Mouse (Mus musculus) brain, embryonic 14.5 days (tissue): ENCODE data around the gene Etv1.

Experiments
- CTCF ChIP-seq: fragments of 200-500 bp; IDR thresholded peaks from 2 replicates; pipeline ENCODE4 v1.5.1; 2012; ENCODE audit warnings: inconsistent platforms, mild to moderate bottlenecking, moderate library complexity, borderline replicate concordance; ENCODE audit not compliant: insufficient read depth, insufficient read length; ENCODE audit errors: extremely low read depth
- POLR2A ChIP-seq: fragments of 200-500 bp; IDR thresholded peaks from 2 replicates; pipeline ENCODE4 v1.6.1; 2012; ENCODE audit warnings: mild to moderate bottlenecking, inconsistent platforms, borderline replicate concordance; ENCODE audit not compliant: poor library complexity, insufficient read depth, insufficient read length, severe bottlenecking; ENCODE audit errors: extremely low read depth

DNA sequence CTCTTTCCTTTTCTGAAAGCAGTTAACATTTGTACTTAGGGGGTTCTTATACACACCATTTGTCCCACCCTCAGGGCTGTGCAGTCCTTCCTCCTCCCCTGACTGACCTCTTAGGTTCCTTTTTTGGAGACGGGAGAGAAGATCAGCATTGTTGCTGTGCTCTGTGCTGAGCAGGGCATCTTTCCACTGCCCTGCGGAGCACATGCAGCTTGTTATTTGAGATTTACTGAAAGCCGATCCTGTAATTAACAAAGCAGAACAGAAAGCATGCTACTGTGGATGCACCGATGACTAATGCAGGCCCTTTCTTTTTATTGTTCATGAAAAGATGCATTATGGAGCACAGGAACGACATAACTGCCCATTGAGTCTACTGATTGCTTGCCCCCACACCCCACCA is 75.1 kb downstream of the Etv1 start:
- no peak for TF ChIP-seq CTCF
- no peak for TF ChIP-seq POLR2A
